Mouse (Mus musculus): ENCODE measurements around the gene AI464131. TPM values are rescaled to one million over a fixed set of nuclear protein-coding genes. Genes with fewer than 3 reads are reported as not detected.

AI464131 gene
- polyA plus RNA-seq (2015; fragmentation: Illumina TruSeq; extraction: RNeasy Lipid Tissue Mini Kit (QIAGEN cat#74804); ENCODE audit: low read depth, low replicate concordance): 18.8 TPM

DNA sequence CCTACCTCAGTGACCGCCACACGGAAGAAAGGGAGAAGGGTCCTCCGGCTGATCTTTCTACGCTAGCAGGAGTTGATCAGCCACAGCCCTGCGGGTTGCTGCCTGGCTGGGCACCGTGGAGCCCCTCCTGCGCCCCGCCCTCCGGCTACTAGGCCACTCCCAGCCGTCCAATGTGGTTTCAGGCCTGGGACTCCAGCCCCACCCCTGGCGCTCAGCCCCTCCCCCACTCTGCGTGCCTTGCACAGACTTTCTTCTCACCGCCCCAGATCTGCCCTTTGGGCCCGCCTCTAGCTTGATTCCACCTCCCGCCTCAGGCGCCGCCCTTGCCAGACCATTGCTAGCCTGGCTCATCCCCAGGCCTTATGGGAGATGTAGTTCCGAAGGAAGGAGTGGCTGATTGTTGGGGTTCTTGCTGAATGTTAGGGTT lies at the start of gene AI464131:
AI464131 (minus strand) TSS at position 91 of the 427 bp plus-strand sequence.

DNA sequence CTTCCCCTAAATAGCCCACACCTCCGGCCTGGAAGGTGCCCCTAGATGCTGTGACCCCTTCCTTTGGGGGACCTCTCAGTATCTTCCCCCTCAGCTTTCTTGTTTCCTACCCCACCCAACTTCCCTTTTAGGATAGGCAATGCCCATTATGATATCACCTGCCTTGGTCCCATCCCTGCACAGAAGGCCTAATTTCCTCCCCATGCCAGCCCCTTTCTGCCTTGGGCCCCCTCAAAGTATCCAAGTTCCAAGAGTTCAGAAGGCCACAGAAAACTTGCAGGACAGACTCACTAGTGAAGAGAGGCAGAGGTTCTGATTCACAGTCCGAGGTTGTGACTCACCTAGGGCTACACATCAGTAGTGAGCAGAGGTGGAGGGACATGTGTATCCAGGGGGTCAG lies 14.4 kb upstream of the AI464131 start, which contains the start of gene 1110017D15Rik:
1110017D15Rik (minus strand) TSS at position 101 of the 400 bp plus-strand sequence.

DNA sequence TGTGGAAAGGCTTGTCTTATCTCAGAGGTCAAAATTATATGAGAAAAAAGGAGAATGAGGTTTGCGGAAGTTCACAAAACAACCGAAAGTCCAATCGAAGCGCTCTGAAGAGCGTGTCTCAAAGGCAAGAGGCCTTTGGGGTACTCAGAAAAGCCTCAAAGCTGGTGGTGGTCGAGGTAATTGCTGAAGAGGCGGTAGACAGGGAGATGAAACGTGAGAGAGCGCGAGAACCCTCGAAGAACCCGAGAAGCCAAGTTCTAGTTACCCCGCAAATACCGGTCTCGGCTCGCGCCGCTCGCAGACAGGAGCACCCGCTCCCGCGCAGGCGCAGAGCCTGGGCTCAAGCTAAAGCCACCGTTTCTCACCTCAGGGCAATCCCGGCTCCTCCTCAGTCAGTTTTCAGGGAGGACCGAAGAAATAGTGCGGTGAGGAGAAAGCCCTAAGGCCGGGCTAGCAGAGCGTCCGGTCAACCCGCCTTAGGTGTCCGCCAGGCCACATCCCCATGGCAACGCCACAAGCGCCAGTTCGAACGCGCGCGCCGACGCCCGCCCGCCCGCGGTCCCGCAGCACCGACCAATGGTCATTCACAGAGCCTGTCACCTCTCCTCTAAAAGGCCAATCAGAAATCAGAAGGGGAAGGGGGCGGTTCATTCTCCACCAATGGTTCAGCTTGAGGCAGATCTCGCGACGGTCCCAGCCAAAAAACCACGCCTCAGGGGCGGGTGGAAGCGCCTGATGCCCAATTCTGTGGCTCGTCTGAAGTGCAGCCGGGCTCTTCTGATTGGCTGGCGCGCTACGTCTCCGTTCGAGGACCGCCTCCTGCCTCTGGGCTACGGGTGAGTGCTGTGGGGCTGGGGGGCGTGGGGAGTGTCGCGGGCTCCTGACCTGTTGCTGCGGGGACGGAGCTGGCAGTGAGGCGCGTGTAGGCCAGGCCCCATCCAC lies 38.3 kb downstream of the AI464131 start, which contains the start of the genes Kif24 and Nudt2:
Kif24 (minus strand) TSS at position 543 of the 942 bp plus-strand sequence.
Nudt2 (plus strand) TSS at position 807 of the 942 bp plus-strand sequence.

Other genes starting within 250 kb of the AI464131 start
- 20.6 TPM for gene Ubap2, start 227.9 kb downstream of the AI464131 start, polyA plus RNA-seq (2015; fragmentation: Illumina TruSeq; extraction: RNeasy Lipid Tissue Mini Kit (QIAGEN cat#74804); ENCODE audit: low read depth, low replicate concordance)
- gene Dcaf12, start 188.2 kb downstream of the AI464131 start, polyA plus RNA-seq (2015; fragmentation: Illumina TruSeq; extraction: RNeasy Lipid Tissue Mini Kit (QIAGEN cat#74804); ENCODE audit: low read depth, low replicate concordance): 34.1 TPM
- gene Ubap1, start 154.1 kb downstream of the AI464131 start, polyA plus RNA-seq (2015; fragmentation: Illumina TruSeq; extraction: RNeasy Lipid Tissue Mini Kit (QIAGEN cat#74804); ENCODE audit: low read depth, low replicate concordance): 52.1 TPM
- gene Kif24, start 38.2 kb downstream of the AI464131 start, polyA plus RNA-seq (2015; fragmentation: Illumina TruSeq; extraction: RNeasy Lipid Tissue Mini Kit (QIAGEN cat#74804); ENCODE audit: low read depth, low replicate concordance): 0.91 TPM
- 56.2 TPM for gene Nudt2, start 37.9 kb downstream of the AI464131 start, polyA plus RNA-seq (2015; fragmentation: Illumina TruSeq; extraction: RNeasy Lipid Tissue Mini Kit (QIAGEN cat#74804); ENCODE audit: low read depth, low replicate concordance)
- 8.2 TPM for gene 1110017D15Rik, start 14.3 kb upstream of the AI464131 start, polyA plus RNA-seq (2015; fragmentation: Illumina TruSeq; extraction: RNeasy Lipid Tissue Mini Kit (QIAGEN cat#74804); ENCODE audit: low read depth, low replicate concordance)
- 133 TPM for gene Fam219a, start 66.5 kb upstream of the AI464131 start, polyA plus RNA-seq (2015; fragmentation: Illumina TruSeq; extraction: RNeasy Lipid Tissue Mini Kit (QIAGEN cat#74804); ENCODE audit: low read depth, low replicate concordance)
- 7.5 TPM for gene Dnaic1, start 66.7 kb upstream of the AI464131 start, polyA plus RNA-seq (2015; fragmentation: Illumina TruSeq; extraction: RNeasy Lipid Tissue Mini Kit (QIAGEN cat#74804); ENCODE audit: low read depth, low replicate concordance)
- 108 TPM for gene Enho, start 137.2 kb upstream of the AI464131 start, polyA plus RNA-seq (2015; fragmentation: Illumina TruSeq; extraction: RNeasy Lipid Tissue Mini Kit (QIAGEN cat#74804); ENCODE audit: low read depth, low replicate concordance)
- gene Cntfr, start 194.0 kb upstream of the AI464131 start, polyA plus RNA-seq (2015; fragmentation: Illumina TruSeq; extraction: RNeasy Lipid Tissue Mini Kit (QIAGEN cat#74804); ENCODE audit: low read depth, low replicate concordance): 73.5 TPM
- gene Il11ra1, start 196.9 kb upstream of the AI464131 start, polyA plus RNA-seq (2015; fragmentation: Illumina TruSeq; extraction: RNeasy Lipid Tissue Mini Kit (QIAGEN cat#74804); ENCODE audit: low read depth, low replicate concordance): 50.0 TPM
- gene Rpp25l, start 210.5 kb upstream of the AI464131 start, polyA plus RNA-seq (2015; fragmentation: Illumina TruSeq; extraction: RNeasy Lipid Tissue Mini Kit (QIAGEN cat#74804); ENCODE audit: low read depth, low replicate concordance): 36.1 TPM
- 210 TPM for gene Dctn3, start 220.1 kb upstream of the AI464131 start, polyA plus RNA-seq (2015; fragmentation: Illumina TruSeq; extraction: RNeasy Lipid Tissue Mini Kit (QIAGEN cat#74804); ENCODE audit: low read depth, low replicate concordance)
- 0.88 TPM for gene Arid3c, start 228.1 kb upstream of the AI464131 start, polyA plus RNA-seq (2015; fragmentation: Illumina TruSeq; extraction: RNeasy Lipid Tissue Mini Kit (QIAGEN cat#74804); ENCODE audit: low read depth, low replicate concordance)